Mouse (Mus musculus) kidney, adult 10 weeks (tissue): ENCODE results near the gene Ankrd39. TPM values are rescaled to one million over a fixed set of nuclear protein-coding genes. Genes with fewer than 3 reads are reported as not detected.

Experiments used
- polyA plus RNA-seq: library from polyadenylated mRNA; stranded (reverse); fragments of 350-450 nt; fragmentation: Illumina TruSeq; extraction: RNeasy Lipid Tissue Mini Kit (QIAGEN cat#74804); gene quantifications from one replicate; pipeline ENCODE4 v1.2.3, GENCODE M21; 2014; ENCODE audit warnings: low read depth, low replicate concordance

Ankrd39 gene
- polyA plus RNA-seq: 2.5 TPM

GRCm38 (mm10) chr1:36546888-36547471 is at the start of gene Ankrd39:
Gene Ankrd39, minus strand, starts transcription at chr1:36547445.

GRCm38 (mm10) chr1:36558031-36558993 is 11.1 kb upstream of the Ankrd39 start, which contains the start of gene Sema4c:
Gene Sema4c, minus strand, starts transcription at chr1:36558349.

GRCm38 (mm10) chr1:36539186-36539585 is 8.1 kb downstream of the Ankrd39 start, which contains the start of gene Gm42417:
Gene Gm42417, minus strand, starts transcription at chr1:36539429.

GRCm38 (mm10) chr1:36536783-36537182 is 10.5 kb downstream of the Ankrd39 start, which contains the start of gene Ankrd23:
Gene Ankrd23, minus strand, starts transcription at chr1:36536883.

GRCm38 (mm10) chr1:36511289-36512021 is 35.8 kb downstream of the Ankrd39 start, which contains the start of gene Cnnm3:
Gene Cnnm3, plus strand, starts transcription at chr1:36511867.

Other genes starting within 250 kb of the Ankrd39 start
- not detected for gene Arid5a, start 239.7 kb downstream of the Ankrd39 start, polyA plus RNA-seq
- 13.0 TPM for gene Kansl3, start 178.3 kb downstream of the Ankrd39 start, polyA plus RNA-seq
- 0.36 TPM for gene Fer1l5, start 175.2 kb downstream of the Ankrd39 start, polyA plus RNA-seq
- gene Lman2l, start 102.2 kb downstream of the Ankrd39 start, polyA plus RNA-seq: 12.6 TPM
- 6.0 TPM for gene Cnnm4, start 75.8 kb downstream of the Ankrd39 start, polyA plus RNA-seq
- 8.3 TPM for gene Cnnm3, start 35.6 kb downstream of the Ankrd39 start, polyA plus RNA-seq
- gene Ankrd23, start 10.6 kb downstream of the Ankrd39 start, polyA plus RNA-seq: not detected
- gene Gm42417, start 8.0 kb downstream of the Ankrd39 start, polyA plus RNA-seq: 0.32 TPM
- gene Sema4c, start 10.9 kb upstream of the Ankrd39 start, polyA plus RNA-seq: 0.81 TPM
- not detected for gene Fam178b, start 135.7 kb upstream of the Ankrd39 start, polyA plus RNA-seq
- 213 TPM for gene Cox5b, start 144.0 kb upstream of the Ankrd39 start, polyA plus RNA-seq
- gene 4933424G06Rik, start 162.7 kb upstream of the Ankrd39 start, polyA plus RNA-seq: 0.77 TPM
- 17.0 TPM for gene Actr1b, start 167.0 kb upstream of the Ankrd39 start, polyA plus RNA-seq
- gene Zap70, start 214.4 kb upstream of the Ankrd39 start, polyA plus RNA-seq: not detected